Mouse (Mus musculus) kidney, postnatal 0 days (tissue): ENCODE data around the gene Trim28. TPM values are rescaled to one million over a fixed set of nuclear protein-coding genes. Genes with fewer than 3 reads are reported as not detected.

Experiments
- ATAC-seq: fragments of 200-750 bp; cut with Nextera tagmentation; replicated peaks from 2 replicates; pipeline ENCODE4 v1.8.0; 2017; ENCODE audit warnings: low read depth, moderate number of reproducible peaks, moderate TSS enrichment, moderate library complexity; ENCODE audit not compliant: low FRiP score
- DNase-seq: peaks from one replicate; pipeline ENCODE4 v3.0.0-alpha.2; 2016; ENCODE audit warnings: low spot score
- H3K27ac ChIP-seq: fragments of 300-500 bp; sonication (generic); 2 replicates; pipeline ENCODE4 v1.5.1; 2014; ENCODE audit warnings: mild to moderate bottlenecking
- H3K27me3 ChIP-seq: fragments of 300-500 bp; sonication (generic); 2 replicates; pipeline ENCODE4 v1.6.1; 2014; ENCODE audit warnings: low read length, mixed read lengths; ENCODE audit not compliant: insufficient read depth
- H3K36me3 ChIP-seq: fragments of 300-500 bp; sonication (generic); 2 replicates; pipeline ENCODE4 v1.6.1; 2014; ENCODE audit warnings: low read length, mixed read lengths; ENCODE audit not compliant: insufficient read depth
- H3K4me1 ChIP-seq: fragments of 300-500 bp; sonication (generic); replicated peaks from 2 replicates; pipeline ENCODE4 v1.6.1; 2014; ENCODE audit warnings: antibody characterized with exemption, low read length, mixed read lengths; ENCODE audit not compliant: insufficient read depth
- H3K4me2 ChIP-seq: fragments of 300-500 bp; sonication (generic); 2 replicates; pipeline ENCODE4 v1.6.1; 2014; ENCODE audit warnings: mild to moderate bottlenecking, low read length, moderate library complexity, mixed read lengths
- H3K4me3 ChIP-seq: fragments of 300-500 bp; sonication (generic); replicated peaks from 2 replicates; pipeline ENCODE4 v1.5.1; 2014; ENCODE audit warnings: low read depth, low read length
- H3K9ac ChIP-seq: fragments of 300-500 bp; sonication (generic); 2 replicates; pipeline ENCODE4 v1.6.1; 2014; ENCODE audit warnings: low read depth, low read length
- H3K9me3 ChIP-seq: fragments of 300-500 bp; sonication (generic); replicated peaks from 2 replicates; pipeline ENCODE4 v1.6.1; 2016; ENCODE audit warnings: low read length, inconsistent platforms, mixed read lengths
- CTCF ChIP-seq: IDR thresholded peaks from 2 replicates; pipeline ENCODE4 v1.5.1; 2016; ENCODE audit warnings: antibody characterized with exemption, low read depth, mild to moderate bottlenecking, moderate library complexity
- WGBS: fragments of 180-500 bp; shearing (Covaris S2); extraction: QIAGEN DNeasy Blood & Tissue Kit; methylation state at CpG from one replicate; pipeline ENCODE4 v1.1.7; 2014; 5-methylcytosine and 5-hydroxymethylcytosine counted together
- polyA plus RNA-seq: library from polyadenylated mRNA; unstranded; fragments of >200 nt; fragmentation: Nextera tagmentation; extraction: Ambion mirVana; gene quantifications from 2 replicates; pipeline ENCODE4 v1.2.1, GENCODE M21; 2015

Gene Trim28
- polyA plus RNA-seq, 1 experiment from 2014 or later: 195 TPM

DNA sequence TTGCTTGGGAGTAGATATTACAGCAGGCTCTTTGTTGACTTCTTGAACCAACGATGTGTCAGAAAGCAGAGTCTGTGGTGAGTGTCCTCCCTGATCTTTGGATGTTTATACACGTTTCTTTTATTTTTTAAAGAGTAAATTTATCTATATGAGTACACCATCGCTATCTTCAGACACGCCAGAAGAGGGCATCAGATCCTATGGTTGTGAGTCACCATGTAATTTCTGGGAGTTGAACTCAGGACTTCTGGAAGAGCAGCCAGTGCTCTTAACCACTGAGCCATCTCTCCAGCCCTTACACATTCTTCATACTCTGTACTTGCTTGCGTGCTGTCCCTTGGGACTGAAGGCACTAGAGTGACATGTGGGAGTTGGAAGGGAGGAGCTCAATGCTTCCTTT, 73.4 kb downstream of the Trim28 start:
- no peaks in the 10 kb centered on the region for H3K27me3 ChIP-seq
- no peak for ATAC-seq
- no peaks in the 10 kb centered on the region for H3K4me1 ChIP-seq
- 0 out of 2 replicates have a peak, but pooled peaks have one; percentile 10 for TF ChIP-seq CTCF
- H3K4me3 ChIP-seq: no peak overlapping the region
- 55% methylated on average over 5 of the region's 5 CpGs for WGBS
- H3K36me3 ChIP-seq: no peaks in the 10 kb centered on the region
- no peak overlapping the region for H3K27ac ChIP-seq
- H3K9ac ChIP-seq: no peak overlapping the region
- no peak for DNase-seq
- no peaks in the 10 kb centered on the region for H3K9me3 ChIP-seq
- no peak overlapping the region for H3K4me2 ChIP-seq

Other genes with a start within 250 kb of the Trim28 start
- 3.6 and 4.4 TPM in 2 replicates for gene Zscan18, start 195.5 kb upstream of the Trim28 start, polyA plus RNA-seq
- gene Zfp329, start 180.3 kb upstream of the Trim28 start, polyA plus RNA-seq: 8.8 and 8.9 TPM in 2 replicates
- 20.7 and 22.2 TPM in 2 replicates for gene Zfp110, start 164.4 kb upstream of the Trim28 start, polyA plus RNA-seq
- 3.3 and 3.5 TPM in 2 replicates for gene Zfp128, start 117.9 kb upstream of the Trim28 start, polyA plus RNA-seq
- 11.8 and 12.9 TPM in 2 replicates for gene Zscan22, start 101.3 kb upstream of the Trim28 start, polyA plus RNA-seq
- gene Rps5, start 76.8 kb upstream of the Trim28 start, polyA plus RNA-seq: 1,052 and 1,143 TPM in 2 replicates
- gene Rnf225, start 71.7 kb upstream of the Trim28 start, polyA plus RNA-seq: 0.29 and 0.32 TPM in 2 replicates
- gene Zfp324, start 33.3 kb upstream of the Trim28 start, polyA plus RNA-seq: 7.7 and 8.0 TPM in 2 replicates
- gene Zfp446, start 21.3 kb upstream of the Trim28 start, polyA plus RNA-seq: 6.7 and 7.1 TPM in 2 replicates
- 0.07 and 0.11 TPM in 2 replicates for gene Slc27a5, start 922 bp upstream of the Trim28 start, polyA plus RNA-seq
- gene Zbtb45, start 10.9 kb downstream of the Trim28 start, polyA plus RNA-seq: 17.4 and 17.5 TPM in 2 replicates
- gene Chmp2a, start 35.7 kb downstream of the Trim28 start, polyA plus RNA-seq: 235 and 240 TPM in 2 replicates
- 123 and 134 TPM in 2 replicates for gene Ube2m, start 39.2 kb downstream of the Trim28 start, polyA plus RNA-seq
- 2.3 and 2.6 TPM in 2 replicates for gene Mzf1, start 55.6 kb downstream of the Trim28 start, polyA plus RNA-seq
- not detected in 2 replicates for gene Vmn1r85, start 96.1 kb downstream of the Trim28 start, polyA plus RNA-seq
- not detected in 2 replicates for gene Vmn1r86, start 120.8 kb downstream of the Trim28 start, polyA plus RNA-seq
- not detected in 2 replicates for gene Vmn1r87, start 141.0 kb downstream of the Trim28 start, polyA plus RNA-seq
- gene Vmn1r88, start 160.5 kb downstream of the Trim28 start, polyA plus RNA-seq: 0.01 TPM in 1 of 2 replicates, not detected in the other
- gene Vmn1r89, start 213.9 kb downstream of the Trim28 start, polyA plus RNA-seq: not detected in 2 replicates